Mouse (Mus musculus): ENCODE measurements at regions not wholly inside any gene's neighbourhood (a gene's known extent, or its start where the extent isn't known, plus 50 kb on each side); places are given as distances from the start of the nearest gene placed in this dataset.

- ATAC-seq (ENCODE audit: low FRiP score) (no peak), DNase-seq (ENCODE audit: low spot score) (no peak)
- H3K4me2 ChIP-seq (replicated peaks): no peak overlapping the region
- H3K9ac ChIP-seq: no peak overlapping the region
- no peaks in the 10 kb centered on the region for H3K9me3 ChIP-seq (ENCODE audit: control insufficient read depth, low read length)
- no peaks in the 10 kb centered on the region for H3K4me1 ChIP-seq (replicated peaks; ENCODE audit: control insufficient read depth, insufficient read depth, low read length)
- H3K36me3 ChIP-seq (replicated peaks; ENCODE audit: control insufficient read depth, insufficient read depth): no peaks in the 10 kb centered on the region
- 91% methylated on average over 7 of the region's 7 CpGs for WGBS
- no peaks in the 10 kb centered on the region for H3K27me3 ChIP-seq (ENCODE audit: control insufficient read depth, insufficient read depth, low read length)
- H3K4me3 ChIP-seq (replicated peaks; ENCODE audit: low read length): no peak overlapping the region
- no peak overlapping the region for H3K27ac ChIP-seq
Measured at GRCm38 (mm10) chr12:71397456-71397855, 87.8 kb downstream of the Dact1 start.

- ATAC-seq (ENCODE audit: low FRiP score): no peak
- DNase-seq (ENCODE audit: low spot score): no peak
- Histone ChIP-seq H3K4me2 (replicated peaks) (no peak overlapping the region), H3K27me3 (ENCODE audit: control insufficient read depth, insufficient read depth, low read length) (no peaks in the 10 kb centered on the region), H3K9ac (no peak overlapping the region), H3K4me1 (replicated peaks; ENCODE audit: control insufficient read depth, insufficient read depth, low read length) (no peaks in the 10 kb centered on the region), H3K27ac (no peak overlapping the region), H3K36me3 (replicated peaks; ENCODE audit: control insufficient read depth, insufficient read depth) (no peaks in the 10 kb centered on the region), H3K4me3 (replicated peaks; ENCODE audit: low read length) (no peak overlapping the region), H3K9me3 (ENCODE audit: control insufficient read depth, low read length) (no peaks in the 10 kb centered on the region)
- WGBS: 88% methylated on average over 3 of the region's 3 CpGs
Measured at GRCm38 (mm10) chr12:71398701-71399100, 89.0 kb downstream of the Dact1 start.

DNA sequence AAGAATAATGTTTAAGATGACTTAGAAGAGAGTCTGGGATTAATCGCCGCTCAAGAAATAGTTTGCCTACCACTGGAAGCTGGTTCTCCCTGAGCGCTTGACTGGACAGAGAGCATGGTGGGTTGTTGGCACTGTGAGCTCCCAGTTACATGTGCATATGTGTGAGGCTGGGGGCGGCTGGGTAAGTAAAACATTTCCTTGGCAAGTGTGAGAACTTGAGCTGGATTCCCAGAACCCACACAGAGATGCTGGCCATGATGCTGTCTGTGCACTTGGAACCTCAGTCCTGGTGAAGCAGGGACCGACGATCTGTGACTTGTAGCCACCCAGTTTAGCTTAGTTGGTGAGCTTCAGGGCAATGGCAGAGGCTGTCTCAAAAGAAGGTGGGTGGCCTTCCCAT is 90.5 kb downstream of the Dact1 start:
- Histone ChIP-seq H3K9ac (no peak overlapping the region), H3K4me2 (replicated peaks) (no peak overlapping the region), H3K9me3 (ENCODE audit: control insufficient read depth, low read length) (no peaks in the 10 kb centered on the region), H3K4me3 (replicated peaks; ENCODE audit: low read length) (no peak overlapping the region), H3K27ac (no peak overlapping the region), H3K4me1 (replicated peaks; ENCODE audit: control insufficient read depth, insufficient read depth, low read length) (no peaks in the 10 kb centered on the region), H3K27me3 (ENCODE audit: control insufficient read depth, insufficient read depth, low read length) (no peaks in the 10 kb centered on the region), H3K36me3 (replicated peaks; ENCODE audit: control insufficient read depth, insufficient read depth) (no peaks in the 10 kb centered on the region)
- WGBS: 93% methylated on average over 6 of the region's 6 CpGs
- no peak for ATAC-seq (ENCODE audit: low FRiP score)
- DNase-seq (ENCODE audit: low spot score): no peak

GRCm38 (mm10) chr12:71401621-71402416 is 92.1 kb downstream of the Dact1 start:
- Histone ChIP-seq H3K9me3 (ENCODE audit: control insufficient read depth, low read length) (no peaks in the 10 kb centered on the region), H3K4me1 (replicated peaks; ENCODE audit: control insufficient read depth, insufficient read depth, low read length) (no peaks in the 10 kb centered on the region), H3K4me2 (replicated peaks) (no peak overlapping the region), H3K9ac (no peak overlapping the region), H3K27me3 (ENCODE audit: control insufficient read depth, insufficient read depth, low read length) (no peaks in the 10 kb centered on the region), H3K4me3 (replicated peaks; ENCODE audit: low read length) (no peak overlapping the region), H3K27ac (no peak overlapping the region), H3K36me3 (replicated peaks; ENCODE audit: control insufficient read depth, insufficient read depth) (no peaks in the 10 kb centered on the region)
- 27% methylated on average over 6 of the region's 6 CpGs for WGBS
- no peak for ATAC-seq (ENCODE audit: low FRiP score)
- no peak for DNase-seq (ENCODE audit: low spot score)

DNA sequence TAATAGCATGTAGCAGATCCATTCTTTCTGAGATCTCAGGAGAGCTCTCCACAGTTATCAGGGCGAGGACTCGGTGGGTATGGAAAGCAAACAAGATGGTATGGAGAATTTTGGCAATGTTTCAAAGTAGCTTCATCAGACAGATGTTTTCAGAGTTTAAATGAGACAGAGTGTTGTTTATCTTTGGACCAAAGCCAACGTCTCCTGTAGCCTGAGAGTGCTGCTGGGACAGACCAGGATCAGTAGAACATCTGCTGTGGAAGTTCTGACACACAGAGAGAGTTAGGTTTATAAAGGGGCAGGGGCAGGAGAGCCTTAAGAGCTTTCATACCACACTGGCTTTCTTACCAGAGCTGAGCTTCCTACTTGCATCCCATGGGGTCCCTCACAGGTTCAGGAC is 97.6 kb downstream of the Dact1 start:
- ATAC-seq (ENCODE audit: low FRiP score): 0 out of 2 replicates have a peak, but pooled peaks have one; percentile 43
- WGBS: 66% methylated on average over 3 of the region's 3 CpGs
- no peak overlapping the region for H3K9ac ChIP-seq

GRCm38 (mm10) chr12:71408396-71409050 is 98.8 kb downstream of the Dact1 start:
- 57% methylated on average over 3 of the region's 3 CpGs for WGBS
- Histone ChIP-seq H3K4me3 (replicated peaks; ENCODE audit: low read length) (no peak overlapping the region), H3K4me1 (replicated peaks; ENCODE audit: control insufficient read depth, insufficient read depth, low read length) (no peaks in the 10 kb centered on the region; the same call in 1 of the 2 replicates), H3K4me2 (replicated peaks) (no peak overlapping the region), H3K27ac (no peak overlapping the region), H3K27me3 (ENCODE audit: control insufficient read depth, insufficient read depth, low read length) (no peaks in the 10 kb centered on the region), H3K9me3 (ENCODE audit: control insufficient read depth, low read length) (no peaks in the 10 kb centered on the region), H3K9ac (no peak overlapping the region), H3K36me3 (replicated peaks; ENCODE audit: control insufficient read depth, insufficient read depth) (no peaks in the 10 kb centered on the region)
- DNase-seq (ENCODE audit: low spot score): no peak
- ATAC-seq (ENCODE audit: low FRiP score): no peak

More for the DNA sequence above, 97.6 kb downstream of the Dact1 start:
- H3K36me3 ChIP-seq (replicated peaks; ENCODE audit: control insufficient read depth, insufficient read depth): no peaks in the 10 kb centered on the region
- no peak overlapping the region for H3K27ac ChIP-seq
- H3K4me2 ChIP-seq (replicated peaks): no peak overlapping the region
- H3K4me3 ChIP-seq (replicated peaks; ENCODE audit: low read length): no peak overlapping the region
- H3K27me3 ChIP-seq (ENCODE audit: control insufficient read depth, insufficient read depth, low read length): no peaks in the 10 kb centered on the region
- no peaks in the 10 kb centered on the region for H3K9me3 ChIP-seq (ENCODE audit: control insufficient read depth, low read length)
- peak; percentile 53 for DNase-seq (ENCODE audit: low spot score)
- no peaks in the 10 kb centered on the region; the same call in 1 of the 2 replicates for H3K4me1 ChIP-seq (replicated peaks; ENCODE audit: control insufficient read depth, insufficient read depth, low read length)

GRCm38 (mm10) chr12:71412331-71412730 is 102.6 kb downstream of the Dact1 start:
- DNase-seq (ENCODE audit: low spot score) (no peak), ATAC-seq (ENCODE audit: low FRiP score) (no peak)
- WGBS: 93% methylated on average over 3 of the region's 3 CpGs
- Histone ChIP-seq H3K4me2 (replicated peaks) (no peak overlapping the region), H3K4me3 (replicated peaks; ENCODE audit: low read length) (no peak overlapping the region), H3K9me3 (ENCODE audit: control insufficient read depth, low read length) (no peaks in the 10 kb centered on the region), H3K27me3 (ENCODE audit: control insufficient read depth, insufficient read depth, low read length) (no peaks in the 10 kb centered on the region), H3K9ac (no peak overlapping the region), H3K27ac (no peak overlapping the region), H3K36me3 (replicated peaks; ENCODE audit: control insufficient read depth, insufficient read depth) (no peaks in the 10 kb centered on the region), H3K4me1 (replicated peaks; ENCODE audit: control insufficient read depth, insufficient read depth, low read length) (no peaks in the 10 kb centered on the region; the same call in 1 of the 2 replicates)

DNA sequence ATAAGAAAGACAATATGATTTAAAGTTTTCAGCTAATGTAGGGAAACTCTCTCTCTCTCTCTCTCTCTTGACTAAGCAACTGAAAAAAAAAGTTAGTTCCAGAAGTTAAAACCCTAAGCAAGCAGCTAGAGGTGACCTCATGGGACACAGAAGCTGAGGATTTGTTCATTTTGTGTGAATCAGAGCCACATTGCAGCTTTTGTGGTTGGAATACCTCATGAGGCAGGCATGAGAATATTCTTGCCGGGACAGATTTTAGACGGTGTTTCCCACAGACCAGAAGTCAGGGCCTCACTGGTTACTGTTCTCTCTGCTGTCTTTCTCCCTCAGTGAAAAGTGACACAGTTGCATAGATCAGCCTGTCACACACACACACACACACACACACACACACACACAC is 107.3 kb downstream of the Dact1 start:
- 91% methylated on average over 2 of the region's 2 CpGs for WGBS
- ATAC-seq (ENCODE audit: low FRiP score) (no peak), DNase-seq (ENCODE audit: low spot score) (no peak)
- no peak overlapping the region for H3K27ac ChIP-seq
- no peaks in the 10 kb centered on the region for H3K9me3 ChIP-seq (ENCODE audit: control insufficient read depth, low read length)
- H3K36me3 ChIP-seq (replicated peaks; ENCODE audit: control insufficient read depth, insufficient read depth): no peaks in the 10 kb centered on the region
- no peak overlapping the region for H3K9ac ChIP-seq
- no peak overlapping the region for H3K4me2 ChIP-seq (replicated peaks)
- H3K4me3 ChIP-seq (replicated peaks; ENCODE audit: low read length): no peak overlapping the region
- no peaks in the 10 kb centered on the region for H3K27me3 ChIP-seq (ENCODE audit: control insufficient read depth, insufficient read depth, low read length)
- H3K4me1 ChIP-seq (replicated peaks; ENCODE audit: control insufficient read depth, insufficient read depth, low read length): no peaks in the 10 kb centered on the region

- H3K4me3 ChIP-seq (replicated peaks; ENCODE audit: low read length): no peak overlapping the region
- no peak overlapping the region for H3K27ac ChIP-seq
- no peak overlapping the region for H3K4me2 ChIP-seq (replicated peaks)
- H3K4me1 ChIP-seq (replicated peaks; ENCODE audit: control insufficient read depth, insufficient read depth, low read length): no peaks in the 10 kb centered on the region
- no peak for DNase-seq (ENCODE audit: low spot score)
- H3K9ac ChIP-seq: no peak overlapping the region
- WGBS: 68% methylated on average over 7 of the region's 7 CpGs
- H3K36me3 ChIP-seq (replicated peaks; ENCODE audit: control insufficient read depth, insufficient read depth): no peaks in the 10 kb centered on the region
- H3K9me3 ChIP-seq (ENCODE audit: control insufficient read depth, low read length): no peaks in the 10 kb centered on the region
- H3K27me3 ChIP-seq (ENCODE audit: control insufficient read depth, insufficient read depth, low read length): no peaks in the 10 kb centered on the region
- ATAC-seq (ENCODE audit: low FRiP score): no peak
Measured at GRCm38 (mm10) chr12:71418186-71418585, 108.5 kb downstream of the Dact1 start.
